19 mouse cellular contexts compared by ENCODE assay signal in the genomic region with DNA sequence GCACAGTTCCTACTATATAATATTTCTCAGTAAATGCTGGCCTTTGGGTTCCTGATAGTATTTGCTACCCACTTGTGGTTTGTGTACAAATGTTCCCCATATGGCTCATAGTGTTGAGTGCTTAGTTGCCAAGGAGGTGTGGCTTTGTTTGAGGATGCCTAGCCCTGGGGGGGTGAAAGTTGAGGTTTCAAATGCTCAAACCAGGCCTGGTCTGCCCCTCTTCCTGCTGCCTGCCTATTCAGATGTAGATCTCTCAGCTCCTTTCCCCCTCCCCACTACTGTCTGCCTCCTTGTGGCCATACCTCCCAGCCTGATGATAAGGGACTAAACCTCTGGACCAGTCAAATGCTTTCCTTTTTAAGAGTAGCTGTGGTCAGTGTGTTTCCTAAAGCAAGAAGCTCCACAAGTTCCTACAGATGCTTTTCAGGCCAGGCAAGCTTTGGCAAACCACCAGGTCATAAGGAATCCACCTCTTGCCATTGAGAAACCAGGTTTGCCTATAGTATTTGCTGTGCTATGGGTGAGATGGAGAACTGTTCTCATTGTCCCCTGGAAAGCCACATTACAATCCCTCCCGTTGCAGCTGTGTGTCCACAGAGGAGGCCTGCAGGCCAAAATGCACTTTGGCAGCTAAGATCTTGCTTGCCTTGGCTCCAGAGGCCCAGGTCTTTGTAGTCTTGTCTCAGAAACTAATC.
A peak's percentile ranks its signal among the peaks of the same experiment; 100 is the strongest.
DNase-seq lines count a peak whose midpoint lies in the region; ATAC-seq and TF ChIP-seq lines count a peak whose summit lies in the region.
"Had no signal": no experiment of that assay in that cellular context is flagged by ENCODE, and none has a peak within 500 bp of the region (broad histone marks: within the 10 kb centered on the region; RNA-seq: fewer than 3 reads in every experiment).

No protein-coding gene starts in this region.

- DNase-seq in lung, postnatal 0 days (ENCODE audit: low spot score) = no peak
- DNase-seq in lung, postnatal 10 days = no peak
- DNase-seq in R1 (ENCODE audit: low read depth, low spot score) = peak; percentile 86
- no peak for DNase-seq in limb, embryonic 14.5 days (ENCODE audit: low spot score)
- DNase-seq in layer of hippocampus, postnatal 36 days = no peak
- DNase-seq in midbrain, embryonic 11.5 days (ENCODE audit: low spot score, missing footprints) = no peak
- no peak for DNase-seq in ovary, postnatal 36 days (ENCODE audit: low spot score)
- DNase-seq: cerebellum, postnatal 14 days; heart, adult 2 months; heart, postnatal 10 days; kidney, postnatal 14 days; right cerebral cortex, postnatal 14 days; thymus, adult 18-20 months had no signal

- no peaks in the 10 kb centered on the region for H3K9me3 ChIP-seq in lung, postnatal 0 days (ENCODE audit: low read length)
- H3K9me3 ChIP-seq in limb, embryonic 14.5 days (ENCODE audit: control insufficient read depth, low read length) = no peaks in the 10 kb centered on the region
- no peaks in the 10 kb centered on the region for H3K9me3 ChIP-seq in midbrain, embryonic 11.5 days (ENCODE audit: control insufficient read depth, low read length)
- H3K9me3 ChIP-seq: hindbrain, embryonic 13.5 days; midbrain, embryonic 15.5 days had no signal

- no peaks in the 10 kb centered on the region for H3K27me3 ChIP-seq in lung, postnatal 0 days (replicated peaks; ENCODE audit: insufficient read depth, low read length)
- no peaks in the 10 kb centered on the region for H3K27me3 ChIP-seq in limb, embryonic 14.5 days (ENCODE audit: control insufficient read depth, insufficient read depth, low read length)
- no peaks in the 10 kb centered on the region for H3K27me3 ChIP-seq in midbrain, embryonic 11.5 days (ENCODE audit: control insufficient read depth, insufficient read depth, low read length)
- H3K27me3 ChIP-seq: hindbrain, embryonic 13.5 days; midbrain, embryonic 15.5 days had no signal

- no peaks in the 10 kb centered on the region for H3K36me3 ChIP-seq in lung, postnatal 0 days (ENCODE audit: insufficient read depth, low read length)
- H3K36me3 ChIP-seq in limb, embryonic 14.5 days (ENCODE audit: control insufficient read depth, insufficient read depth, low read length) = no peaks in the 10 kb centered on the region
- no peaks in the 10 kb centered on the region; the same call in 1 of the 2 replicates for H3K36me3 ChIP-seq in midbrain, embryonic 11.5 days (ENCODE audit: control insufficient read depth, insufficient read depth, low read length)
- H3K36me3 ChIP-seq: hindbrain, embryonic 13.5 days; midbrain, embryonic 15.5 days had no signal

- no peak for TF ChIP-seq EP300 in lung, postnatal 0 days (IDR thresholded peaks at IDR 0.05)

- no peak overlapping the region for H3K4me2 ChIP-seq in lung, postnatal 0 days (replicated peaks; ENCODE audit: low read depth, low read length)
- no peak overlapping the region for H3K4me2 ChIP-seq in limb, embryonic 14.5 days (replicated peaks; ENCODE audit: low read depth, low read length, severe bottlenecking)
- no peak overlapping the region for H3K4me2 ChIP-seq in midbrain, embryonic 11.5 days
- H3K4me2 ChIP-seq: hindbrain, embryonic 13.5 days; liver, embryonic 11.5 days; midbrain, embryonic 15.5 days had no signal

- H3K4me3 ChIP-seq in lung, postnatal 0 days (ENCODE audit: low read depth, low read length) = no peak overlapping the region
- H3K4me3 ChIP-seq in limb, embryonic 14.5 days (replicated peaks; ENCODE audit: low read length) = no peak overlapping the region
- no peak overlapping the region for H3K4me3 ChIP-seq in midbrain, embryonic 11.5 days (ENCODE audit: low read depth, low read length)
- H3K4me3 ChIP-seq: heart, adult 2 months; hindbrain, embryonic 13.5 days; midbrain, embryonic 15.5 days had no signal

- TF ChIP-seq POLR2A in limb, embryonic 14.5 days (IDR thresholded peaks at IDR 0.05; ENCODE audit: borderline replicate concordance, extremely low read depth, insufficient read depth, insufficient read length) = no peak

- H3K9ac ChIP-seq in lung, postnatal 0 days (replicated peaks; ENCODE audit: low read depth) = no peak overlapping the region
- H3K9ac ChIP-seq in limb, embryonic 14.5 days (ENCODE audit: low read depth, low read length, severe bottlenecking) = no peak overlapping the region; the same call in 1 of the 2 replicates
- no peak overlapping the region for H3K9ac ChIP-seq in midbrain, embryonic 11.5 days (ENCODE audit: low read length)
- H3K9ac ChIP-seq: hindbrain, embryonic 13.5 days; midbrain, embryonic 15.5 days had no signal

- no peaks in the 10 kb centered on the region; the same call in 1 of the 2 replicates for H3K4me1 ChIP-seq in lung, postnatal 0 days (ENCODE audit: insufficient read depth, low read depth, low read length)
- peaks cover 9% of the 10 kb centered on the region for H3K4me1 ChIP-seq in limb, embryonic 14.5 days (ENCODE audit: control insufficient read depth, insufficient read depth, low read length)
- H3K4me1 ChIP-seq in midbrain, embryonic 11.5 days (ENCODE audit: control insufficient read depth, insufficient read depth, low read length) = no peaks in the 10 kb centered on the region
- H3K4me1 ChIP-seq: midbrain, embryonic 15.5 days had no signal

- 0 out of 2 replicates have a peak overlapping the region, but pooled peaks have one; percentile 5 for H3K27ac ChIP-seq in lung, postnatal 0 days (ENCODE audit: low read length)
- H3K27ac ChIP-seq in limb, embryonic 14.5 days (replicated peaks; ENCODE audit: low read depth, low read length) = 0 out of 2 replicates have a peak overlapping the region, but pooled peaks have one; percentile 35
- H3K27ac ChIP-seq in midbrain, embryonic 11.5 days (ENCODE audit: low read depth, low read length) = no peak overlapping the region
- H3K27ac ChIP-seq: heart, adult 2 months; hindbrain, embryonic 13.5 days; macrophage; midbrain, embryonic 15.5 days had no signal

- 29% methylated on average over 1 of the region's 1 CpGs for WGBS in lung, postnatal 0 days
- 29% methylated on average over 1 of the region's 1 CpGs for WGBS in limb, embryonic 14.5 days
- 22% methylated on average over 1 of the region's 1 CpGs for WGBS in midbrain, embryonic 11.5 days

- 0 out of 2 replicates have a peak, but pooled peaks have one; percentile 27 for TF ChIP-seq CTCF in lung, postnatal 0 days (IDR thresholded peaks at IDR 0.05)

- ATAC-seq in lung, postnatal 0 days = peak; percentile 35; the same call in 1 of the 2 replicates
- ATAC-seq in limb, embryonic 14.5 days (ENCODE audit: low FRiP score, low read depth) = no peak
- ATAC-seq in midbrain, embryonic 11.5 days (ENCODE audit: low FRiP score) = no peak
- ATAC-seq: forebrain, embryonic 16.5 days; intestine, embryonic 16.5 days; midbrain, embryonic 15.5 days had no signal
